Mouse (Mus musculus): ENCODE data around the gene Has1. TPM values are rescaled to one million over a fixed set of nuclear protein-coding genes. Genes with fewer than 3 reads are reported as not detected.

The Has1 gene
- total and polyA plus RNA-seq, 3 experiments = not detected

DNA sequence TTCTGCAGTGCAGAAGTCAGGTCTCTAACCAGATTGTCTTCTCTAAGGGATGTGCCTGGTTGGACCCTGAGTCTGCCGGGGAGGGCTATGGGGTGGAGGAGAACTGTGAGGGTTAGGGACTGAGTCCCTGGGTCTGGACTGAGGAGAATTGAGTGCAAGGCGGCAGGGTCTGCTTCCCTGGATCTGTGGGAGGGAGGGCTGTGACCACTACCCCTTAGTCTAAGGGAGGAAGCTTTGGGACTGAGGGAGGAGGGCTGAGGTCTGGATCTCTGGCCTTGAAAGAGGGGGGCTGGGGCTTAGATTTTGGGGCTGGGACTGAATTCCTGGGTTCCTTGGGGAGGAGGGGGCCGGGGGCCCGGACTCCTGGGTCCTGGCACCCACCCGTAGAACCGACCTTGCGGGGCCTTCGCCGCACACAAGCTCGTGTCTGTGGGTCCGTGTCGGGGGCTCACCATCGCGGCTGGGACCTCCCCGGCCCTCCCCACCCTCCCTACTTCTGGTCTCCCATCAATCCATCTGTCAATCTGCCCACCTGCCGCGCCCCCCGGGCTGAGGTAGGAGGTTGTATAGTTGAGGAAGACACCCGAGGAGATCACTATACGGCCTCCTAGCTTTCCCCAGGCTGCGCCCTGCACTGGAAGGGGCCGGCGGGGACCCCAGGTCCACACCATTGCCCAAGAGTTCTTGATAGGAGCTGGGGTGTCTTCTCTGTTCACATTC, 25.0 kb downstream of the Has1 start:
- in situ Hi-C loops (cut with MboI; ENCODE audit: low pct_ligation_motif_present, low pct_unique_long_range_greater_than_20kb, low sequenced_read_pairs) = no loop called here
- H3K36me3 ChIP-seq (replicated peaks in 1 of 2; ENCODE audit: control insufficient read depth in 1 of 2, insufficient read depth in 1 of 2, low read length in 1 of 2) = no peaks in the 10 kb centered on the region
- H3K27me3 ChIP-seq (replicated peaks) = peaks cover 1% of the 10 kb centered on the region

DNA sequence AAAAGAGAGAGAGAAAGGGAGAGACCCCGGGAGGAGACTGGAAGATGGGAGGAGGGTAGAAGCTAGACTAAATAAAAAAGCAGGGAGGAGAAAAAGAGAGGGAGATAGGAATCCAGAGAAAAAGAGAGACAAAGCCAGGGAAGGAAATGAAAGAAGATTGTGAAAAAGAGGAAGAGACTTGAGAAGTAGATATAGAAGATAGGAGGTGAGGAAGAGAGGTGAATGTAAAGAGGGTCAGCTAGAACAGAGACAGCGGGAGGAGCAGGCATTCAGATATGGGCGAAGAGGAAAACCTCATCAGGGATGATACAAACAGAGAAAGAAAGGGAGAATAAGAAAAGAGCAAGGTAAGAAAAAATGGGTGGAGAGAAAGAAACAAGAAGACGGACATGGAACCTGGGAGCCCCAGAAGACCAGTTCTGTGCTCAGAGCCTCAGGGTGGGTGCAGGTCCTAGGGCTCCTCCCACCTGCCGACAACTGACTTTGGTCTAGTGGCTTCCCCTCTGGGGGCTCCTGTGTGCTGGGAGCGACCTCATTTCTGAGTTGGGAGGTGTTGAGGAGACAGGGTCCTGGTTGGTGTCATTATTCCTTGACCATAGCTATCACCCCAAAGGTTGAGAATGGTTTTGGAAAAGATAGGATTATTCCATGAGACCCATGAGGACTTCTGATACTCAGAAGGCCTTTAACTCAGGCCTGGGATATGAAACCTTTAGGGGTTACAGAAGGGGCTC, 25.8 kb downstream of the Has1 start:
- in situ Hi-C loops (cut with MboI; ENCODE audit: low pct_ligation_motif_present, low pct_unique_long_range_greater_than_20kb, low sequenced_read_pairs) = no loop called here
- DNase-seq (ENCODE audit: extremely low read depth) = no peak
- H3K4me1 ChIP-seq (ENCODE audit: control insufficient read depth in 1 of 2, insufficient read depth in 2 of 2) = peaks cover 0 to 9% of the 10 kb centered on the region in 2 experiments; a peak in 2 of 4 replicates
- no peak overlapping the region for H3K27ac ChIP-seq (ENCODE audit: insufficient read depth, low read depth)
- H3K9ac ChIP-seq (ENCODE audit: insufficient read depth, low read depth) = no peak overlapping the region
- H3K4me2 ChIP-seq (ENCODE audit: insufficient read depth, low read depth, poor library complexity, severe bottlenecking) = peak overlapping the region; percentile 50
- no peak overlapping the region for H3K4me3 ChIP-seq (replicated peaks in 1 of 3; ENCODE audit: low read depth in 2 of 3, low read length in 2 of 3, poor library complexity in 1 of 3)
- TF ChIP-seq POLR2AphosphoS2 (IDR thresholded peaks at IDR 0.05; ENCODE audit: low read depth, low read length) (no peak), MAZ (IDR thresholded peaks at IDR 0.05; ENCODE audit: low read depth, low read length) (no peak), RAD21 (IDR thresholded peaks at IDR 0.05; ENCODE audit: low read depth, low read length) (no peak), MAX (IDR thresholded peaks at IDR 0.05; ENCODE audit: low read length) (no peak), ELF1 (IDR thresholded peaks at IDR 0.05; ENCODE audit: low read depth, low read length) (no peak), NRF1 (IDR thresholded peaks at IDR 0.05; ENCODE audit: low read depth, low read length) (no peak), SMC3 (IDR thresholded peaks at IDR 0.05; ENCODE audit: low read depth, low read length) (no peak), ZMIZ1 (IDR thresholded peaks at IDR 0.05; ENCODE audit: low read depth, low read length) (no peak), MXI1 (IDR thresholded peaks at IDR 0.05; ENCODE audit: low read depth, low read length) (no peak), POLR2A (IDR thresholded peaks at IDR 0.05; ENCODE audit: low read depth, low read length) (no peak), USF1 (IDR thresholded peaks at IDR 0.05; ENCODE audit: low read depth, low read length) (no peak), MEF2A (IDR thresholded peaks at IDR 0.05; ENCODE audit: borderline replicate concordance, low read depth, low read length) (no peak), GABPA (IDR thresholded peaks at IDR 0.05; ENCODE audit: insufficient replicate concordance, low read depth, low read length) (no peak), EP300 (IDR thresholded peaks at IDR 0.05; ENCODE audit: low read length) (no peak), MAFK (IDR thresholded peaks at IDR 0.05; ENCODE audit: insufficient replicate concordance, low read length) (no peak)
- no peaks in the 10 kb centered on the region for H3K79me2 ChIP-seq (replicated peaks; ENCODE audit: control insufficient read depth, extremely low read depth, insufficient read depth, poor library complexity, severe bottlenecking)
- dilution Hi-C loops (cut with MboI; ENCODE audit: extremely low pct_ligation_motif_present, extremely low pct_unique_long_range_greater_than_20kb, low sequenced_read_pairs) = no loop called here
- H3K36me3 ChIP-seq (replicated peaks in 1 of 2; ENCODE audit: control insufficient read depth in 1 of 2, insufficient read depth in 1 of 2, low read length in 1 of 2) = no peaks in the 10 kb centered on the region
- H3K27me3 ChIP-seq (replicated peaks) = no peaks in the 10 kb centered on the region
- H3K9me3 ChIP-seq (replicated peaks; ENCODE audit: low read length) = no peaks in the 10 kb centered on the region

More for the DNA sequence above, 25.0 kb downstream of the Has1 start:
- no peak for DNase-seq (ENCODE audit: extremely low read depth)
- no peak for TF ChIP-seq ETS1 (conservative IDR thresholded peaks at IDR 0.05; ENCODE audit: low read depth, low read length)
- TF ChIP-seq NRF1 (IDR thresholded peaks at IDR 0.05; ENCODE audit: low read depth, low read length) = no peak
- no peak for TF ChIP-seq HCFC1 (IDR thresholded peaks at IDR 0.05; ENCODE audit: low read depth, low read length)
- no peak for TF ChIP-seq ELF1 (IDR thresholded peaks at IDR 0.05; ENCODE audit: low read depth, low read length)
- TF ChIP-seq TBP (conservative IDR thresholded peaks at IDR 0.05; ENCODE audit: low read depth, low read length) = no peak
- no peak for TF ChIP-seq EP300 (IDR thresholded peaks at IDR 0.05; ENCODE audit: low read length)
- TF ChIP-seq CTCF (conservative IDR thresholded peaks at IDR 0.05 in 1 of 2, IDR thresholded peaks at IDR 0.05 in 1 of 2; ENCODE audit: low read depth in 2 of 2, low read length in 2 of 2) = no peak
- TF ChIP-seq MAX (IDR thresholded peaks at IDR 0.05; ENCODE audit: low read length) = no peak
- TF ChIP-seq SMC3 (IDR thresholded peaks at IDR 0.05; ENCODE audit: low read depth, low read length) = no peak
- TF ChIP-seq JUND (conservative IDR thresholded peaks at IDR 0.05; ENCODE audit: low read depth, low read length) = no peak
- TF ChIP-seq RCOR1 (conservative IDR thresholded peaks at IDR 0.05; ENCODE audit: low read depth, low read length) = no peak
- TF ChIP-seq E2F4 (IDR thresholded peaks at IDR 0.05; ENCODE audit: insufficient replicate concordance, low read depth, low read length) = no peak
- no peak for TF ChIP-seq ZNF384 (IDR thresholded peaks at IDR 0.05; ENCODE audit: low read depth, low read length)
- TF ChIP-seq ZKSCAN1 (IDR thresholded peaks at IDR 0.05; ENCODE audit: borderline replicate concordance, low read depth, low read length) = no peak
- no peak for TF ChIP-seq TCF12 (IDR thresholded peaks at IDR 0.05; ENCODE audit: low read depth, low read length)
- TF ChIP-seq ZMIZ1 (IDR thresholded peaks at IDR 0.05; ENCODE audit: low read depth, low read length) = no peak
- TF ChIP-seq POLR2A (IDR thresholded peaks at IDR 0.05; ENCODE audit: low read depth, low read length) = no peak
- no peak for TF ChIP-seq USF1 (IDR thresholded peaks at IDR 0.05; ENCODE audit: low read depth, low read length)
- Histone ChIP-seq H3K27ac (ENCODE audit: insufficient read depth, low read depth) (no peak overlapping the region), H3K4me1 (ENCODE audit: control insufficient read depth in 1 of 2, insufficient read depth in 2 of 2) (peaks cover 0 to 9% of the 10 kb centered on the region in 2 experiments; a peak in 2 of 4 replicates), H3K79me2 (replicated peaks; ENCODE audit: control insufficient read depth, extremely low read depth, insufficient read depth, poor library complexity, severe bottlenecking) (no peaks in the 10 kb centered on the region), H3K9ac (ENCODE audit: insufficient read depth, low read depth) (no peak overlapping the region), H3K4me2 (ENCODE audit: insufficient read depth, low read depth, poor library complexity, severe bottlenecking) (no peak overlapping the region), H3K9me3 (replicated peaks; ENCODE audit: low read length) (no peaks in the 10 kb centered on the region), H3K4me3 (replicated peaks in 1 of 3; ENCODE audit: low read depth in 2 of 3, low read length in 2 of 3, poor library complexity in 1 of 3) (no peak overlapping the region)
- dilution Hi-C loops (cut with MboI; ENCODE audit: extremely low pct_ligation_motif_present, extremely low pct_unique_long_range_greater_than_20kb, low sequenced_read_pairs) = no loop called here

All from CH12.LX (cell line).